Mouse (Mus musculus) c-Kit-positive CD71-positive TER-119-negative erythroid progenitor cells, embryonic 14.5 days (primary cell): ENCODE data around the gene Vill.

Experiments
- DNase-seq: peaks from one replicate; pipeline ENCODE4 v3.0.0-alpha.2; 2013; ENCODE audit warnings: low read depth

Gene Vill

DNA sequence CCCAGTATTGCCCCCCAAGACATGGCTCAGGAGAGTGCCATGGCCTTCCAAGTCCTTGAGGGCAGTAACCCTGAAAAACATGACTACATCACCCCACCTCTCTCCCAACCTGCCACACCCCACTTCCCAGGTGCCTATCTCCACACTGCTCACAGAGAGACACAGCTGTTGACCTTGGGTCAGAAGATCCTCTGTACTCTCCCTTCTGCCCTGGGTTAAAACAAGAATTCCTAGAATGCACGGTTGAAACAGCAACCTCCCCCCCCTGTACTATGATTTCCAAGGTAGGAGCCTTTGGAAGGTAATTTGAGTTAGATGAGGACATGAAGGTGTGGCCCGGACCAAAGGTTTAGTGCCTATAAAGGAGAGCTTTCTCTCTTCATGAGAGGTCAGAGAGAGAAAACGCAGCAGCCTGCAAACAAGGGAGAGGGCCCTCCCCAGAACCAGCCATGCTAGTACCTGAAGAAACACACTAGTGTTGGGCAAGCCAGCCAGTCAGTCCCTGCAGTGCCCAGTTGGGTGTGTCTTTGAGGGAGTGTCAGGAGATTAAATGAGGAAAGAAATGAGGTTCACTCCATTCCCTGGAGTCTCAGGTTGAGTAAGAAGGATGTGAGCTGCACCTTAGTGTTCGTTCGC lies 27.6 kb downstream of the Vill start:
- DNase-seq: no peak

DNA sequence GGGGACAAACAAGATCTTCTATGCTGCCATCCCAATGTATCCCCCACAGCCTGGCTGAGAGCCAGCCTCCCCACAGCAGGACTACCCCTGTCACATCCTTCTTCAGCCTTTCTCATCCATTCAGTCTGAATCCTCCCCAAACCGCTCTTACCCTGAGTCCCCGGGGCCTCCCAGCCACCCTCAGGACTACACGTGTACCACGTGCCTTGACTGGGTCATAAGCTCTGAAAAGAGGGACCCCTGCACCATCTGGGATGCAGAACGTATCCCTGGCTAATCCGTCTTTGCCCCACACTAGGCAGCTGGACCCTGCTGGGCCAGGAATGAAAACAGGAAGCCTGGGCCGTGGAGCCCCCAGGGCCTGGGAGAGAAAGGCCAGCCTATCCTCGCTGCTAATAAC lies 29.5 kb downstream of the Vill start:
- DNase-seq: no peak

DNA sequence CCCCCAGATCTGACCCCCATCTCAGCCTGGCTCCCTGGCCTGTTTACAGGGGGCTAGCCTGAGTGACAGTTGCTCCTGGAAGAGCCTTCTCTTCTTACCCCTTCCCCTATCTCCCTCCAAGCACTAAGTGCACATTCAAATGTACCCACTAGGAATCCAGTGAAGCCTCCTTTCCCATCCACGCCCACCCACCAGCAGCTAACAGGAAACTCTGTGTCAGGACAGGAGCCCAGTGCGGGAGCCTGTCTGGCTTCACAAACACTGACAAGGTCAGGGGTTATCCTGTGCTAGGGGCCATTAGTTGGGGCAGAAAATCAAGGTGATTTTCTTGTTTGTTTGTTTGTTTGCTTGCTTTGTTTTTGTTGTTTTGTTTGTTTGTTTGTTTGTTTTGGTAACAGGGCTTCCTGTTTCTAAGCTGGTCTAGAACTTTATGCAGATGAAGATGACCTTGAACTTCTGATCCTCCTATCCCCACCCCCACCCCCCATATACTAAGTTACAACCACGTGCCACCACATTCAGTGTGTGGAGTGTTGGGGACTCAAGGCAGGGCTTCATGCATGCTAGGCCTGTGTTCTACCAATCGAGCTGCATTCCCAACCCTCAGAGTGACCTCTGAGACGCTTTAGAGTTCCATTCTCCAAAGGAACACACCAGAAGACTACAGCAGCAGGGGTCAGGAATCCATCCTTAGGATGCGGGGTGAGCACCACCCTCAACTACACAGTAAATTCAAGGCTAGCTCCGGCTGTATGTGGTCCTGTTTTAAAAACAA lies 30.3 kb downstream of the Vill start:
- no peak for DNase-seq

DNA sequence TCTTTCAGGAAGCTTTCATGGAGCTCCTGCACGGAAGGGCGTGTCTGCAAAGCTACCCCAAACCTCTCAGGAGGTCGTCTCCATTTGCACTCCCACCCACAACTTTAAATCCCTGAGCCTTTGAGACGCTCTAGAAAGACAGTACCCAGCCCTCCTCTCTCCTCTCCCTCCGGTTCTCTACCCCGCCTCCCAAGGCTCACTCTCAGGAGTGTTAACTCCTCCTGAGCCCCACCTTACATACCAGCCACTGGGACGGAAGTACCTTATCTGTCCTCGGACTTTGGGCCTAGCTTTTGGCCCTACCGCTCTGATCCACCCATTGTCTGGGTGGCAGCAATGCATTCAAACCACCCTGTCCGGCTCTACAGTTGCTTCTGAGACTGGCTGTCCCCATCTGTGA lies 31.4 kb downstream of the Vill start:
- DNase-seq: no peak

DNA sequence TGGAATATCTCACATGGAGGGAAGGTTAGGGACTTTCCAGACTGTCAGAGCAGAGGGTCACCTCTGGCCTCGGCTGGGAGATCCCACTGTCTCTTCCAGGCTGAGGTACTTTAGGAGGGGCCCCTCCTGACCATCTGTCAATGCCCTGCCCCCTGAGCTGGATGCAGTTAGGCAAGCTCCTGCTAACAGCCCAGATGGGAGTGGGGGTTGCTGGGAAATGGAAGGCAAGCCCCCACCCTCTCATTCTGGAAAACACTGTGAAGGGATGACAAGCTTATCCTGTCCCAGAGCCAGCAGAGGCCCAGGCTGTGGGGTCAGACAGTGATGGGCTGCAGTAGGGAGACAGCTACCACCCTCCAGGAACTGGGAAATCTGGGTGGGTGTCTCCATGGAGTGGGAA lies 33.9 kb downstream of the Vill start:
- DNase-seq: no peak

DNA sequence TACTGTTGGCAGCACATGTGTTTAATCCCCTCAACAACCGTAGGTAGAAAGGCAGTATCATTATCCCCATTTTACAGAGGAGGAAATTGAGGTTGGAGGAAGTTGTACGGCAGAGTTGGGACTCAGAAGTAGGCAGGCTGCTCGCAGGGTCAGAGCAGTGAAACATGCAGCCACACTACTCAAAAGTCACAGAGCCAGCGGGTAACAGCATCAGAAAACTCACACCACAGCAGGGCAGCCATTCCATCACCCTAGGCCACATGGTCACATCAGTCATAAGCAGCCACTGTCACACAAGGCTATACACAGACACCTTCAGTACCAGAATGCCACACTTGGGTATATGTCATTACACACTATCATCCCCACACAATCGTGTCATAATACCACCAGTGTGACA lies 34.7 kb downstream of the Vill start:
- no peak for DNase-seq

DNA sequence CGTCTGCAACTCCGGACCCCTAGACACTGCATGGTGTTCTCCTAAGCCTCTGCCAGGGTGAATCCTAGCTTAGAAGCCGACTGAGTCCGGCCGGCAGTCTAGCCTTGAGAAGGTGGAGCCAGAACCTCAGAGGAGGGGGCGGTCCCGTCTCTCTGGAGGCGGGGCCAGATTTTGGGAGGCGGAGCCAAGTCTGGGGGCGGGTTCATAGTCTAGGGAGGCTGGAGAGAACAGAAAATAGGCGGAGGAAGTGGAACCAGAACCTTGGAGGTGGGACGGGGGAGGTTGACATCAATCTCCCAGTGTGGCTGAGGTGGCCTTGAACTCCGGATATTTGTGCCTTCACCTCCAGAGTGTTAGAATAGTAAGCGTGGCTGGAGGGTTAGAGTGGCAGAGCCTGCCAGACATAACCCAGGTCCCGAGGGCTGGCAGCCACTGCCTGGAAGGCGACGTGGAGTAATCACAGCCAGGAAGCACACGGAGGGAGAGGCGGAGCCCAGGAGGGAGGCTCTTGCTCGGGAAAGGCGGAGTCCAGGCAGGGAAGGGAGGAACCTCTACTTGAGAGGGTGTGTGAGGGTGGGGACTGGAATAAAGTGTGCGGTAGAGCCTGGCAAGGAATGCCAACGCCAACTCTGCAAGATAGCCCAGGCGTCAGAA lies 35.7 kb downstream of the Vill start:
- peak; percentile 48 for DNase-seq

DNA sequence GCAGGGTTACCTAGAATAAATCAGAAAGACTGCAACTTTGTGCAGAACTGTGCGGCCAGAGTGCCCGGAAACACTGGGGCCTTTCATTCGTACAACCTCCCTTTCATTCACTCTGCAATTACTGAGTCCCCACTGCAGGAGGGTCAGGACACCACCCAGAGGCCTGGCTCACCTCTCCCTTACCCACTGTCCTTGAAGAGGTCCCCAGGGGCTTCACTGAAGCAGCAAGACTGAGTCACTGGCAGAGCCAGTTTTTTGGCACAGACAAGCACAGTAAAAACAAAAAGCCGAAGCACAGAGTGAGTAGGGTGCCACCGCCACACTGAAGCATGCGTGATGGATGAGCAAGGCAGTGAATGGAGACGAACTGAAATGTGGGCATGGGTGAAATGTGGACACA lies 36.9 kb downstream of the Vill start:
- DNase-seq: no peak

DNA sequence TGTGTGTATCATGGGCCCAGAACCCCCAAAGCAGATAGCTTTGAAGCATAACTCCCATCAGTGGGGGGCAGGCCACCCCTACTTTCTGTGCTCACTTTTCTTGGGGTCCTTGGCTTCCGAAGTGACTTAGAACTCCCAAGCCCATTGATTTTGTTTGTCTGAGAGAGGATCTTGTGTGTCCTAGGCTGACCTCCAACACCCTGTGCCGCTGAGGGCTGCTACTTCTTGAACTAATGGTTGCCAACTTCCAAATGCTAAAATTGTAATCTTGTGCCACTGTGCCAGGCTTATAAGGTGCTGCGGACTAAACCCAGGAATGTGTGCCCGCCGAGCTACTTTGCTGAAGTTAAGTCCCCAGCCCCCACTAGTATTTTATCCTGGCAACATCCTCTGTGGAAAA lies 37.9 kb downstream of the Vill start:
- DNase-seq: no peak

DNA sequence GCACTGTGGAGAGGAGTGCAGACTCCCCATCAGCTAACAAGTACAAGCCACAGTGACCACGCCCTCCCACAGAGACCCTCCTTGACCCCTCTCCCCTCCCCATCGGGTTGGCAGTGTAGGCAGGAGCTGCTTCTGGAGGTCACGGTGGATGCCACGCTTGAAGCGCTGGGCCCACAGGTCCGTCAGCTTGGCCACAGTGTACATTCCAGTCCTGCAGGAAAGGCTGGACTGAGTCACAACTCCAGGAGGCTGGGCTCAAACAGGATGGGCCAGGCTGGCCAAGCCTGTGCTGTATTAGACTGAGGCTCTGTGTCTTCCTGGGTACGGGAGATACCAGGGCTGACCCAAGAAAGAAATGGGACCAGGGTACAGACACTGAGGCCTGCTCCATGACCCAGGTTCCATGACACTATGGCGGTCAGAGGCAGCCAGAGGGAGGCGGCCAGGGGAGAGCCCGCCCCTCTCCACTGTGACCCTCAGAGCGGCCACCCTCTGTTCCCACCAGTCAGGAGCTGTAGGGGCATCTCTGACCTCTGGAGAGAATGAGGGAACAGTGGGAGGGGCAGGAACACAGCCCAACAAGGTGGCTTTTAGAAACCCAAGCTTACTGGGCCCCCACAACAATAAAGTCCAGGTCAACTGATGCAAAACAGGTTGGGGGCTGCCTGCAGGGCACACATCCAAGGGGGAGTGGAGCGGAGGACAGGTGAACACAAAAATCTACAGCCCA lies 39.2 kb downstream of the Vill start:
- no peak for DNase-seq

DNA sequence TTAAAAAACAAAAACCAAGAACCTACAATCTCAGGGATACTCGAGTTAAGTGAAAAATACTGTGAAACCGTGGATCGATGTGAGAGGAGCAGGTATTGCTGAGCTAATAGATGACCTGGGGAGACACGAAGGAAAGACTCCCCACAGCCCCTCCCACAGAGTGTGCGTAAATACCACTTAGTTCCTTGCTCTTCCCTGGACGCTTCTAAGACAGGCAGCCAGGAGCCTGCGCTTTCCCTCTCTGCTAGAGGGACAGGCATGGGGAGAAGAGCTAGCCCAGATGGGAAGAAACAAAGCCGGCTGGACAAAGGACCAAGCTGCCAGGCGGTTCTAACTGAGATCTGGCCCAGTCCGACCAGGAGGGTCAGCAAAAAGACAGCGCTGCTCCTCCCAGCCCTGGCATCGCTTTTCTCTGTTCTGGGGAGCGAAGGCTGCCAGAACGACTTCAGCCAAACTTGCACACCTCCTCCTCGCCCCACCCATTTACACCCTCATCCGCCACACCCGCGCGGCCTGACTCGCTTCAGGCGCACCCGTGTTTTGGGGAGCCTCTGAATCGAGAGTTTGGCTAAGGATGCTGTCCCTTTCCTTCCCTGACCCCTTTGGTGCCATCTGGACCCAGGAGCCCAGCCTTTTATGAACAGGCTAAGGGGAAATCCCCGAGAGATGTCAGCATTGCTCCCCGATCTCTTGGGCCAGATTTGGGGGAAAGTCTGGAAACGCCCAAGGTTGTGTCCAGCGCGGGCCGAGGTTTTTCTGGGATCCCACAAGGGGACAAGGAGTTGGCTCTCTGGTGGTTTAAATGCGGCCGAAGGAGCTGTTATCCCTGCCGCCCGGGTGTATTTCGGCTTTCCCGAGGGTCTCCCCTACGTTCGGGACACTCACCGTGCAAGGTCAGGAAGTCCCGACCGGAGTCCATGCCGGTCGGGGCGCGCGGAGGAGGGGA lies 40.2 kb downstream of the Vill start:
- no peak for DNase-seq

DNA sequence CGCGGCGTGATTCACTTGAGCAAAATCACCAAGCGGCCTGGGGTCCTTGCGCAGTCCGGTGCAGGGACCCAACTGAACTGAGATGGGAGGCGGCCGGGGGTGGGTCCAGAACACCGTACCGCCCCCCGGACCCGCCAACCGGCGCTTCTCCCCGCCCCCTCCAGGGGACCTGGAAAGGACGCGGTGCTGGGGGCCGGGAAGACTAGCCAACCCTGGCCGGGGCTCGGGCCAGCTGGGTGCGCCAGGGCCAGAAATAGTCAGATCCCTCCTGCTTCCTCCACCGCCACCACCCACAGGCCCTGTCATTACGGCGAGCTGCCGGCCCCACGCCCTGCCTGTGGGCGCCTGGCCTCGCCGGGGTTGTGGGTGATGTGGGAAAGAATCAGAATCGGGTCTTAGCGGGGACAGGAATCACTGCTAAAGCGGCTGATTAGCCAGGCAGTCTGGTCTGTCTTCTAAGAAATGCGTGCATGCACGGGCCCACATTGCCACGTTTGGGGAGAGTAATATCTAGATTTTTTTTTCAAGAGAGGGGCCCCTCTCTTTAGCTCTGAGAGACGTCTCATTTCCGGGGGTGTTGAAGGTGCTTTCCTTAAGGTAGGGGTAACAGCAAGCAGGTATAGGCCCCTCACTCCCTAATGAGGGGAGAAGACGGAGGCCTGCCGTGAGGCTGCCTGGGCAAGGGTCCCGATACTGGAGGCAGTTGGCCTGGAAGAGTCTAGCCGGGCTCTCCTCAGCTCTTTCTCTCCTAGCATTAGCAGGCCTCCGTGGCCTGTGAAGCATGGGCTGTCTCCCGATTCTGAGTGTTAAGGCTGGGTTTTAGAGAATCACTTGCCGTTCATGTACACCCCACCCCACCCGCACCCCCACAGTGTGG lies 41.1 kb downstream of the Vill start, which contains the start of gene Plcd1:
TSS of gene Plcd1 (minus strand) at position 84 of the 877 bp plus-strand sequence.
- DNase-seq: no peak

DNA sequence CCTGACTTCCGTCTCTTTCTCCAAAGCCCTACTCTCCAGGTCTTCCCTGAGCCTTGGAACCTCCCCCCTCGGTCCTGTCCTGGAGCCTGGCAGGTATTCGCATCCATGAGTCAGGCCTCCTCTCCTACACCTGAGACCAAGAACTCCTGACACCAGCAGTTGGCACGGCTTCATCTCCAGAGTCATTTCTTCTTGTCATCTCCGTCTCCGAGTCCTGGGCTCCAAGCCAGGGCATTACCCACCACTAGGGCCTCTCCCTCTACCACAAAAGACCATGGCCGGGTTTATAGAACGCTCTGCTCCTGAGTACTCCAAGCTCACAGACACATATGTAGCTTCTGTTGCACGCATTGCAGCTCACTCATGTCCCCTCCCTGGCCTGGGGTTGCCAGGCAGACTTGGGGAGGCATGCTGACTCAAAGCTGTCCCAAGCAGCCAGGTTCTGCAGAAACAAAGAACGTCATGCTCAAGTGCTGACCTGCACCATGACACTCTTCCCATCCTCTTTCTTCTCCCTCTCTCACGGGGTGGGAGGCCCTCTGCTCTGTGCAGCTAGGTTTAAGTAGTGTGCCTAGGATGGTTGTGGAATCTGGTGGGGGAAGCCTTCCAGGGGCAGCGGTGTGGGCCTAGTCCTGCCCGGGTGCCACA lies 42.0 kb downstream of the Vill start:
- no peak for DNase-seq

DNA sequence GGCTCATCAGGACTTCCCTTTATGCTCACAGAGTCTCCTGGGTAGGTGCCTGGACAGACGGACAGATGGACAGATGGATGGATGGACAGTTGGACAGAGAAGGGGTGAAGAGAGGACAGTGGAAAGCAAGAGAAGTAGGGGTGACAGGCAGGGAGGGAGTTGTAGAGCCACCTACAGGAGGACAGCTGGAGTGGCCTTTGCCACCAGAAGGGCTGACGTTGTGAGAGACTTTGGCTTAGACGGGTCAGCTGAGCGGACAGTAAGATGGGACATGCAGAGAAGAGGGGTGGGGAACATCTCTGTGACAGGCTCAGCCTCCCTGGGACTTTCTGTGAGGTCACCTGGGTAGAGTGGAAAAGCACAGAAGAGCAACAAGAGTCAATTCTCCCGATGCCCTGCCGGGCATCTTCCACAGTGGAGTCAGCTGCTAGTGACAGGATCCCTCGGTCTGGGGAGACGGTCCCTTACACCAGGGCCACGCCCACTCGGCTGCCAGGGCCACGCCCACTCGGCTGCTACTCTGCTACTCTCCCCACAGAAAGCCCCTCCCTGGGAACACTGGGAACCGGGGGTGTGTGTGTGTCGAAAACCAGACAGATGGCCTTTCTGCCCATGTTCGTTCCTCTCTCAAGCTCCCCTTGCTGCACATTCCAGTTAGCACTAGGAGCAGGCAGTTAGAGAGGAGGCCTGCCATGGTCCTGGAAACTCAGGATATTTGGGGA lies 47.8 kb downstream of the Vill start:
- no peak for DNase-seq

DNA sequence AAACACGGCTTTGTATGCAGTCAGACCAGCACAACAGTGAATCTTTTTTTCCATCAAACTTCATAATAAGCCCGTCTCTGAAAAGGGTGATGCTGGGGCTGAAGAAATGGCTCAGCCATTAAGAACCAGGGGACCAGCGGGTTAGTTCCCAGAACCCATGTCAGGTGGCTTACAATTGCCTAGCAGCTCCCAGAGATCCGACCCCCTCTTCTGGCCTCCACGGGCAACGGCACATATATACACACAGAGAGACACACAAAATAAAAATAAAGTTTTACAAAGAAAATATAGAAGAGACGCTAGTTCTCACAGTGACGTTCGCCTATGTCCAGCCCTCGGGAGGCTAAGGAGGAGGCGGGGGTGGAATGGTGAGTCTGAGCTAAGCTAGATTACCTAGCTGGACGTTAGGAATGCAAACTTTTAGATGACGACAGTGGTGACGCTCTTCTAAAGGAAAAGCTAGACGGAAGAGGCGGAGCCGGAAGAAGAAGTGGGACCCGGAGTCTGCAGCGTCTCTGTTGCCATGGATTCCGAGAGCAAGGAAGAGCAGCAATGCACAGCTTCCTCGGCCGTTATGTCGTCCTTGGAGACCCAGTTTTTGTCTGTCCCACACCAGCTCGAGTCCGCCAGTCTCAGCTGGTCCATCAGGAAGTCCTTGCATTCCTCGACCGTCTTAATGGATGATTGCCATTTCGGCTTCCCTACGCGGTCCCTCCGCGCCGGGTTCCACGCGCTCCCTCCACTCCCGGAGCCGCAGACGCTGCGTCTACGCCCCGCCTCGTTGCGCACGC lies 49.6 kb downstream of the Vill start, which contains the start of gene Dlec1:
TSS of gene Dlec1 (plus strand) at position 487 of the 791 bp plus-strand sequence.
- peak; percentile 51 for DNase-seq

DNA sequence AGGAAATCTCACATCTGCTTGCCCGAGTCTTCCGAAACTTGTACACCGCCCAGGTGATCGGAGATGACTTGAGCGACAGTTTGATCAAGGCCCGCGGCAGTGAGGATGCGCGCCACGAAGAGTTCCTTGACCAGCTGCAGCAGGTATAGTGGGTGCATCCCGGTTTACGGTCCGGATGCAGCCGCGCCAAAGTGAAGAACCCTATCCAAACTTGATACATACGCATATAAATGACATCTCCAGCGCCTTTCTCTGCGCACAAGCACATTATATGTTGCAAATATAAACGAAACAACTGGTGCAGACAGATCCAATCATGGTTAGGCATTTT lies 50.2 kb downstream of the Vill start:
- no peak for DNase-seq

DNA sequence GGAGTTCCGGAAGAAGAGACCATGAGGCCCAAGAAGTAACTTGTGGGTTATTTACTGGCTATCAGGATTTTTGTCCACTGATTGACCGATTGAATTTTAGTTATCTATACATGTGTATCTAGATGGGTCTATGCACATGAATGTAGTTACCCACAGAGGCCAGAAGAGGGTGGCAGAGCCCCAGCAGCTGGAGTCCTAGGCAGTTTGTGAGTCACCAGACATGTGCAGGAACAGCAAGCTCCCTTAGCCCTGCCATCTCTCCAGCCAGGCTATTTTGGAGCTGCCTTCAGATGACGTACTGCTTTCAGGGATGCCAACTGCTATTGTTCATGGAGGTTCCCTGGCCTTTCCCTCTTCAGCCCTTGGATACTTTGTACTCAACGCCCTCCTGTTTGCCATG lies 55.0 kb downstream of the Vill start:
- DNase-seq: no peak

DNA sequence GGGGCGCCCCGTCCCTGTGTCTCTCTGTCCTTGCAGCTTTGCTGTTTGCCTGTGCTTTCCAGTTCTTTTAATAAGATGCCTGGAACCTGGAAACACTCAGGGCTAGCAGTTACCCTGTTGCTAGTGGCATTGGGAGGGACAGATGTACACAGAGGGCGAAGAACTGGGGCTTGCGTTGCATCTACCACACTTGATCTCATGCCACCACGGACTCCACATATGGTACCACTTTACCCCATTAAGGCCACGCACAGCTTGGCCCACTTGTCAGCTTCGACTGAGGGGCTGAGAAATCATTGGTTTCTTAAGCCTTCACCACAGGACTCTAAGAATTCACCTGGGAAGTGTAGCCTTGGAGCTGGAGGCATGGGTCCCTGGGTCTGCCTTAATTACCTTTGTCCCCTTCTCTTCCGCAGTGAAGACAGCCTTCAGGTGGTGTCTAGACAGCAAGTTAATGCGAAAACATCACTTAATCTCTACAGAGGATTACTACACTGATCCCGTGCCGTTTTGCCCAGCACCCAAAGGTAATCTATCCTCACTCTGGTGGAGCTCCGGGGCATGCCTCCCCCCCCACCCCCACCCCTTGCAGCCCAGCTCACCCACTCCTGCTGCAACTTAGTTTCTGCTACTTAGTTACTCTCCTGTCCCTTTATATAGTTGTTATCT lies 57.2 kb downstream of the Vill start:
- no peak for DNase-seq
